Mouse (Mus musculus) myocyte (in vitro differentiated cells): ENCODE results near the gene Mgrn1. TPM values are rescaled to one million over a fixed set of nuclear protein-coding genes. Genes with fewer than 3 reads are reported as not detected.

Source experiments
- H3K27me3 ChIP-seq: one replicate; pipeline ENCODE4 v1.6.1; 2011; ENCODE audit not compliant: control insufficient read depth, insufficient read depth, insufficient read length
- H3K36me3 ChIP-seq: one replicate; pipeline ENCODE4 v1.6.1; 2011; ENCODE audit not compliant: control insufficient read depth, insufficient read depth
- H3K4me2 ChIP-seq: one replicate; pipeline ENCODE4 v1.6.1; 2011; ENCODE audit warnings: low read depth, control low read depth
- H3K4me3 ChIP-seq: one replicate; pipeline ENCODE4 v1.5.1; 2011; ENCODE audit warnings: mild to moderate bottlenecking, control low read depth, moderate library complexity
- H3K79me2 ChIP-seq: one replicate; pipeline ENCODE4 v1.6.1; 2011; ENCODE audit not compliant: control insufficient read depth, insufficient read depth
- H3ac ChIP-seq: one replicate; pipeline ENCODE4 v1.6.1; 2011; ENCODE audit not compliant: control insufficient read depth, insufficient read length
- CEBPB ChIP-seq: IDR thresholded peaks from 2 replicates; pipeline ENCODE4 v1.6.1; 2011; ENCODE audit warnings: mild to moderate bottlenecking, moderate library complexity; ENCODE audit not compliant: poor library complexity, insufficient read depth, severe bottlenecking
- E2F4 ChIP-seq: IDR thresholded peaks from one replicate; pipeline ENCODE4 v1.6.1; 2011; ENCODE audit warnings: mild to moderate bottlenecking, control low read depth, moderate library complexity; ENCODE audit not compliant: insufficient read depth
- MAX ChIP-seq: IDR thresholded peaks from one replicate; pipeline ENCODE4 v1.6.1; 2011; ENCODE audit warnings: low read depth, mild to moderate bottlenecking, control low read depth
- MYOD1 ChIP-seq, 3 experiments: IDR thresholded peaks; one replicate each; pipeline ENCODE4 v1.6.1; 2011; ENCODE audit warnings: control low read depth in 2 of 3, low read depth in 2 of 3, mild to moderate bottlenecking in 2 of 3, moderate library complexity in 1 of 3; ENCODE audit not compliant: insufficient read length in 2 of 3, control insufficient read depth in 1 of 3
- MYOG ChIP-seq, 3 experiments: IDR thresholded peaks; one replicate each; pipeline ENCODE4 v1.6.1; 2011; ENCODE audit warnings: control low read depth in 2 of 3, low read depth in 2 of 3, mild to moderate bottlenecking in 2 of 3; ENCODE audit not compliant: insufficient read length in 2 of 3, control insufficient read depth in 1 of 3, insufficient read depth in 1 of 3
- POLR2A ChIP-seq: IDR thresholded peaks from one replicate; pipeline ENCODE4 v1.6.1; 2011; ENCODE audit warnings: low read depth, mild to moderate bottlenecking, control low read depth, moderate library complexity; ENCODE audit not compliant: insufficient read length
- POLR2AphosphoS2 ChIP-seq: IDR thresholded peaks from one replicate; pipeline ENCODE4 v1.6.1; 2011; ENCODE audit warnings: low read depth, control low read depth; ENCODE audit not compliant: insufficient read length
- REST ChIP-seq: IDR thresholded peaks from one replicate; pipeline ENCODE4 v1.6.1; 2011; ENCODE audit warnings: mild to moderate bottlenecking, control low read depth, moderate library complexity; ENCODE audit not compliant: insufficient read depth, insufficient read length
- SRF ChIP-seq: IDR thresholded peaks from one replicate; pipeline ENCODE4 v1.6.1; 2011; ENCODE audit warnings: low read depth; ENCODE audit not compliant: control insufficient read depth, insufficient read length
- TCF12 ChIP-seq: IDR thresholded peaks from one replicate; pipeline ENCODE4 v1.6.1; 2011; ENCODE audit warnings: mild to moderate bottlenecking, control low read depth; ENCODE audit not compliant: poor library complexity, insufficient read depth, severe bottlenecking
- TCF3 ChIP-seq: IDR thresholded peaks from one replicate; pipeline ENCODE4 v1.6.1; 2011; ENCODE audit warnings: low read depth, control low read depth; ENCODE audit not compliant: insufficient read length
- USF1 ChIP-seq: IDR thresholded peaks from one replicate; pipeline ENCODE4 v1.6.1; 2011; ENCODE audit warnings: low read depth, mild to moderate bottlenecking, control low read depth, moderate library complexity
- polyA plus RNA-seq: library from polyadenylated mRNA; unstranded; fragments of >200 nt; fragmentation: generic; extraction: Trizol; gene quantifications from one replicate; pipeline ENCODE4 v1.2.1, GENCODE M21; 2012; ENCODE audit warnings: missing spikeins

Gene Mgrn1
- polyA plus RNA-seq, 1 experiment: 59.3 TPM

DNA sequence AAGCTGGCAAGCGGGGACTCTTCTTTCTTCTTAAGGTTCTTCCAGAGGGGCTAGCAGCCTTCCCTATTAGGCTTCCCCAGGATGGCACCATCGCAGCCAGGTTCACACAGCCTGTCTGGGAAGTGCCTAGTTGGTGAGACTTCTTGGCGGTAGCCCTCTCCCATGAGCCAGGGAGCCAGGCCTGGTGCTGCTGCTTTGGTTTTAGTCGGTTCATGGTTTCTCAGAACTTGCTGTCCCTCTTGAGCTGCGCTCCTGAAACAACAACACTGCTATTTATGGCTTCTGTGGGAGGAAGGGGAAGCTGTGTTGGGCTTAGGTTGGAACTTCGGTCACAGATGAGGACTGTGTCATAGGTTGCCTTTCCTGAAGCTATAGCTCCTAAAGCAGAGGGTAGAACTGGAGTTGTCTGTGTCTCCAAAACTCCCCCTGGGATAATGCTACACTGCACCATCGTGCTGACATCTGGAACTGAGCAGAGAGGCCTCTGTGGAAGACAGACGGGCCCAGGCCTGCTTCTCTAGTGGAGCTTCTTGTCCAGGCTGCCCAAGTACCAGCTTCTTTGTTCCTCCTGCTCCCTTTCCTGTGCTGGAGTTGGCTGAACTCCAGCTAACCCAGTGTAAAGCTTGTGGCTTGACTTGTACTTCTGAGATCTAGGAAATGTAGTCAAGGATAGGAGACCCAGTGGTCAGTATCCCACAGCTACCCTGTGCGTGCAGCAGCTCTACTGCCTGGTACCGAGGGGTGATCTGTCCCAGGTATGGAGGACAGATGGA, 50.1 kb downstream of the Mgrn1 start:
- H3K36me3 ChIP-seq: peaks cover 16% of the 10 kb centered on the region
- H3K4me2 ChIP-seq: no peak overlapping the region
- TF ChIP-seq POLR2A: no peak
- no peak for TF ChIP-seq MYOD1 (IDR thresholded peaks at IDR 0.05; ENCODE audit: control insufficient read depth in 1 of 3, insufficient read length in 2 of 3, low read depth in 2 of 3)
- no peak for TF ChIP-seq TCF3
- peaks cover 7% of the 10 kb centered on the region for H3K79me2 ChIP-seq
- H3K27me3 ChIP-seq: no peaks in the 10 kb centered on the region
- H3ac ChIP-seq: peak overlapping the region; percentile 26
- no peak overlapping the region for H3K4me3 ChIP-seq

DNA sequence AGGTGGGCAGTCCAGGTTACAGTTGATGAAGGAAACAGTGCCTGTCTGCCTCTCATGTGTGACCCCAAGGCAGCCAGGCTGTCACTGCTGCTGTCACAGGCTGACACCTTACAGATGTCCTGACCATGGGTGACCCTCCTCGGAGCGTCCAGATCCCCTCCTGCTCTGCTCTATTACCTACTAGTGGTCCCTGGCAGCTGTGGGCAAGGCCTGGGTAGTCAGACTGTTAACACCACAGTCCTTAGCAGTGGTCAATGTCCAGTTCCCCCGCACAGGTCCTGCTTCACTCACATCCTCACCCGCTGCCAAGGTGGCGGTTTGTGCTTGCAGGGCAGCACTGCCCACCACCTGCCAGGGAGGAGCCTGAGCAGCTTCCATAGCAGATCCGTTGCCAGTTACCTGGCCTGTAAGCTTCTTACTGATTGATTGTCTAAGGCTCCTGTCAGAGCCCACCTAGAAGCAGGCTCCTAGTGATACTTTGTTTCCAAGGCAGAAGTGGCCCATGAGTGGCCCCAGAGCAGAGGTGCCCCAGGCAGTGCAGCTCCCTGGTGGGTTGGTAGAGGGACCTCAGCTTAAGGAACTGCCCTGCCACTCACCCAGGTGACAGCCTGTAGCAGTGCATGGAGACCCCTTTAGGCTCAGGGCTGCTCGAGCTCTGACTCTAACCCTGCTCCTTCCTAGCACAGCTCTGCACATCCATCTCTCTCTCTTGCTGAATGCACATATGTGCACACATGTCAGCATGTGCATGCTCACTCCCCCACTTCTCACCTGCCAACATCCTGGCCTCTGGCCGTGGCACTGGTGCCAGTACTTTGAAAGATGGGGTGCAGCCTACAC, 51.5 kb downstream of the Mgrn1 start:
- Histone ChIP-seq H3ac (no peak overlapping the region), H3K36me3 (peaks cover 25% of the 10 kb centered on the region), H3K79me2 (peaks cover 7% of the 10 kb centered on the region), H3K4me2 (no peak overlapping the region), H3K4me3 (no peak overlapping the region), H3K27me3 (no peaks in the 10 kb centered on the region)
- TF ChIP-seq MYOD1 (IDR thresholded peaks at IDR 0.05; ENCODE audit: control insufficient read depth in 1 of 3, insufficient read length in 2 of 3, low read depth in 2 of 3) (no peak), POLR2AphosphoS2 (no peak), REST (no peak), E2F4 (no peak), USF1 (no peak), CEBPB (no peak), TCF12 (no peak), SRF (no peak), MYOG (IDR thresholded peaks at IDR 0.05; ENCODE audit: control insufficient read depth in 1 of 3, insufficient read depth in 1 of 3, insufficient read length in 2 of 3, low read depth in 2 of 3) (no peak), TCF3 (no peak), MAX (no peak), POLR2A (no peak)

GRCm38 (mm10) chr16:4938461-4938860, 52.4 kb downstream of the Mgrn1 start, which contains the start of gene Nudt16l1:
TSS of gene Nudt16l1 (plus strand) at chr16:4938761.
- H3ac ChIP-seq: peak within 1 kb of the TSS; percentile 35
- TF ChIP-seq MYOD1 (IDR thresholded peaks at IDR 0.05; ENCODE audit: control insufficient read depth in 1 of 3, insufficient read length in 2 of 3, low read depth in 2 of 3): no peak
- TF ChIP-seq POLR2A: no peak
- TF ChIP-seq MYOG (IDR thresholded peaks at IDR 0.05; ENCODE audit: control insufficient read depth in 1 of 3, insufficient read depth in 1 of 3, insufficient read length in 2 of 3, low read depth in 2 of 3): no peak
- TF ChIP-seq USF1: no peak
- TF ChIP-seq REST: no peak
- TF ChIP-seq SRF: no peak
- no peak for TF ChIP-seq CEBPB
- no peak for TF ChIP-seq TCF3
- TF ChIP-seq MAX: no peak
- TF ChIP-seq TCF12: no peak
- no peak for TF ChIP-seq POLR2AphosphoS2
- TF ChIP-seq E2F4: no peak
- H3K4me2 ChIP-seq: peak within 1 kb of the TSS; percentile 73
- H3K36me3 ChIP-seq: peaks cover 24% of the 10 kb centered on the region
- no peaks in the 10 kb centered on the region for H3K27me3 ChIP-seq
- H3K79me2 ChIP-seq: peaks cover 7% of the 10 kb centered on the region
- H3K4me3 ChIP-seq: peak within 1 kb of the TSS; percentile 87

DNA sequence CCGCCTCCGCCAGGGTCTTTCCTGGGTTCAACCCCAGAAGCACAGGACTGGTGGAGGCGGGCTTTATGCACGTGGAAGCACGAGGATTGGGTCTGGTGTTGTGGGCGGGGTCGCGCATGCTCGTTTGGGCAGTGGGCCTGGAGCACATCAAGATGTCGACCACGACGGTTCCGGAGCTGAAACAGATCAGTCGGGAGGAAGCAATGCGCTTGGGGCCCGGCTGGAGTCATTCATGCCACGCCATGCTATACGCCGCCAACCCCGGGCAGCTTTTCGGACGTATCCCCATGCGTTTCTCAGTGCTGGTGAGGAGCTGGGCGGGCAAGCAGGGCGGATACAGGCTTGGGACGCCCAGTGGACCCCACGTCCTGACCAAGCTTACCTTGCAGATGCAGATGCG, 52.9 kb downstream of the Mgrn1 start:
- Histone ChIP-seq H3K4me3 (peak overlapping the region; percentile 87), H3K4me2 (peak overlapping the region; percentile 73), H3K79me2 (peaks cover 7% of the 10 kb centered on the region), H3K27me3 (no peaks in the 10 kb centered on the region), H3ac (peak overlapping the region; percentile 35), H3K36me3 (peaks cover 19% of the 10 kb centered on the region)
- TF ChIP-seq TCF3: no peak
- no peak for TF ChIP-seq SRF
- no peak for TF ChIP-seq E2F4
- no peak for TF ChIP-seq CEBPB
- TF ChIP-seq MYOG (IDR thresholded peaks at IDR 0.05; ENCODE audit: control insufficient read depth in 1 of 3, insufficient read depth in 1 of 3, insufficient read length in 2 of 3, low read depth in 2 of 3): no peak
- TF ChIP-seq REST: no peak
- TF ChIP-seq USF1: no peak
- TF ChIP-seq POLR2A: peak; percentile 91
- no peak for TF ChIP-seq MYOD1 (IDR thresholded peaks at IDR 0.05; ENCODE audit: control insufficient read depth in 1 of 3, insufficient read length in 2 of 3, low read depth in 2 of 3)
- peak; percentile 99 for TF ChIP-seq POLR2AphosphoS2
